Mouse (Mus musculus) gonadal fat pad, adult 2 months (tissue): ENCODE data around the gene Far1. TPM values are rescaled to one million over a fixed set of nuclear protein-coding genes. Genes with fewer than 3 reads are reported as not detected.

Source experiments
- DNase-seq: peaks from one replicate; pipeline ENCODE4 v3.0.0-alpha.2; 2012; ENCODE audit warnings: low read depth
- polyA plus RNA-seq: library from polyadenylated mRNA; depleted of rRNA; stranded (reverse); fragments of >200 nt; gene quantifications from 2 replicates; pipeline ENCODE4 v1.2.3, GENCODE M21; 2012; rRNA removed

Far1 gene
- polyA plus RNA-seq, result 19.1 and 23.1 TPM in 2 replicates

DNA sequence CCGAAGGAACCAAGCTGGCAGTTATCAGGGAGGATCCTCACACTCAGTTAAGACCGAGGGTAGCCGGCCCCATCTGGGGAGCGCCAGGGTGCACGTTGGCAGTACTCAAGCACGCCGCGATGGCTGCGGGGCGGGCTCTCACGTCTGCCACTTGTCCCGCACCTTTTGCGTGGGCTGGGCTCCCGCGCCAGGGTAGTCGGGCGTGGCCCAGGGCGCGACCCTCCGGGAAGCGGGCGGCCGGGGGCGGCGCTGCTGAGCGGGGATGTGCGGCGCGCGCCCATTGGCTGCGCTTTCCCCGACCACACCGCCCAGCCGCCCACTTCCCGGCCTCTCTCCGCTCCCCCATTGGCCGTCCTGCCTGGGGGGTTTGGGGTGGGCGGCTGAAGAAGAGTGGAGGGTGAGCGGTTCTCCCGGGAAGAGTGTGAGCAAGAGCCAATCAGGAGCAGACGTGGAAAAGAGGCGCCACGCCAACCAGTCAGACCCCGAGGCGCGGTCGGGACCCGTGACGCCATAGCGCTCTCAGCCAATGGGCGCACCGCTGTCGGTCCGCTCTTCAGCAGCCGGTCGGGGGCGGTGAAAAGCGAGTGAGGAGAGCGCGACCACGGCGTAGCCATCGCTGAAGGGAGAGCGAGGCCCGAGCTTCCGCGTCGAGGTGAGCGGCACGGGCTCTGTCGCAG, at the start of gene Far1:
Gene Far1, plus strand, starts transcription at position 549 of the 677 bp plus-strand sequence.
- no peak for DNase-seq

DNA sequence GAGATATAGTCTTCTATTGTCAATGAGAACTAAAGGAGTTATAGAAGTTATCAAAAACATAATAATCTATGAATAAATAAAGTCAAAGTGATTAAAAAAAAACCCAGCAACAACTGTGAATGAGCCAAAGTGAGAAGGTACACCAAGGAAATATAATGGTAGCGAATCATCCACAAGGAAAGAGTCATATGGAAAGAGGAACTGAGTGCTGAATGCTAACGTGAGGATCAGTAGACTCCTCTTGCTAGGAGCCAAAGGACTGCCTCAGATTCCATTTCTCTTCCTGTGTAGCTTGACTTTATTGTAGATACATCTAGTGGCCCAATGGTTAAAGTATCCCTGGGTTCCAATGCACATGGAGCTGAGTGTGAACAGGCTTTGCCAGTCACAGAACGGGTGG, 45.3 kb upstream of the Far1 start:
- no peak for DNase-seq

DNA sequence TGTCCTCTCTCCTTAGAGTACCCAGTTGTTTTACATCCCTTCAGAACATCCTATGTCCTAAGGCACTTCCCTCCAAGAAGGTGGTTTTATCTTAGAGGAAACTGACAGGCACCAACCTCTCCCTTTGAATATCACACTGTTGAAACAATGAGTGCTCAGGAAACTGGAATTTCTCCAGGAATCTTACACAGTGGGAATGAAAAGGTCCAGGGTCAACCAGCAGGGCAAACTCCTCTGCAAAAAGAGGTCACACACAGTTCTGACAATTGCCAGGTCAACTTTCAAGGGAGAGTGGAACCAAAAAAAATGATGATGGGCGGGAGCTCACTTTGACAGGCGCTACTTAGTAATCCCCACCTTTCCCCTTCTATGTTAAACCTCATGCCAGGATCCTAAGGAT, 43.0 kb upstream of the Far1 start:
- DNase-seq, result no peak

DNA sequence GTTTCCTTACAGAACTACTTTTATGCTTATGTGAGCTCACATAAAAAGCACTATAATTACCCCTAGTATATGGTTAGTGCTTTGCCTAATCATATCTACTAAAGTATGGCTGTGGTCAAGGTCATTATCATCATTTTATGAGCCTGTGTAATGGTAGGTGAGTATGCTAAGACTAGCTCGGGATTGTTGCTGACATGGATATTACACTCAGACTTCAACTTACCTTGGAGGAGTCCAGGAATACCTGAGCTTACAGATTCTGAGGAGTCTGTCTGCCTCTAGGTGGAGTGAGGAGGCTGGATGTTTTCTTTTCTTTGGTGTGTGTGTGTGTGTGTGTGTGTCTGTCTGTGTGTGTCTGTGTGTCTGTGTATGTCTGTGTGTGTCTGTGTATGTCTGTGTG, 42.0 kb upstream of the Far1 start:
- no peak for DNase-seq

DNA sequence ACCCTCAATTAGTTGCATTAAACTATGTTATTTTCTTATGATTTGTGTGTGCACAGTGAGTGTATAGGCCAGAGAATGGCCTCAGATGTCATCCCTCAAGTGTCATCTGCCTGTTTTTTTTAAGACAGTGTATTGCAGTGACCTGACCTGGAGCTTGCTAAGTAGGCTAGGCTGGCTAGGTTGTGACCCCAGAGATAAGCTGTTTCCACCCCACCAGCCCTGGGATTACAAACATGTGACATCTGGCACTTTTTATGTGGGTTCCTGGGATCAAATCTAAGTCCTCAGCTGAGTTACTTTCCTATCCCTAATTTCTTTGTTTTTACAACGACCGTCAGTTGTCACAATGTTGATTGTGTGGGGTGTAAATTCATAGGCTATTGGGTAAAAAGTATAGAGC, 17.8 kb upstream of the Far1 start:
- no peak for DNase-seq

DNA sequence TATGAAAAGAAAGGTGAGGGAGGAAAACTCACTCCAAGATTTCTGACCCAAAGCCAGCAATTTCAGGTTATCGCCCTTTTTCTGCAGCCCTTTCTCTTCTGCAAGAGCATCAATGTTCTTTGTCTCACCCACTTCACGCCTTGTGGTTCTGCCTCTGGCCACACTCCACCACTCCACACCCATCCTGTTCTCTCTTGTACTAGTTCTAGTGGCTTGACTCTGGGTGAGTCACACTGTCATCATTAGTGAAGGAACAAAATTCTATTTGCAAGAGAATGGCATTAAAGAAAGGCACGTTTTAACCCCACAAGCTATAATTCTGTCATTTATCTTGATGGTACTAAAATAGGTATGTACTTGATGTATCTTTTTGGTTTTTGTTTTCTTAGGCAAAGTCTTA, 15.2 kb upstream of the Far1 start:
- DNase-seq, result no peak

DNA sequence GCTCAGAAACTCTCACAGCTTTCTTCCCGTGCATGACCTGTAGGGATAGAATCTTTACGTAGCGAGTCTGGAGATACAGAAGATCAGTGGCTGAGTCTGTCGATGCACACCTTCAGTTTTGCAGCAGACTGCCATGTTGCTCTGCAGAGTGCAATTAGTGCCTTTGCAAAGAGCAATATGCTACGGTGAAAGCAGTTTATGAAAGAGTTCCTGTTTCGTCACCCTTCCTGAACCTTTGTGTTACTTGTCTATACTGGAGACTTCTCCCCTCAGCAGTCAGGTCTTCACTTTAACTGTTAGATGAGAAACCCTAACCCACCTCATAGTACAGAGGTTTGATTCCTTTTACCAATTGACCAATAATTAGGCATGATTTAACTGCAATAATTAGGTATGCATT, 13.8 kb upstream of the Far1 start:
- no peak for DNase-seq

DNA sequence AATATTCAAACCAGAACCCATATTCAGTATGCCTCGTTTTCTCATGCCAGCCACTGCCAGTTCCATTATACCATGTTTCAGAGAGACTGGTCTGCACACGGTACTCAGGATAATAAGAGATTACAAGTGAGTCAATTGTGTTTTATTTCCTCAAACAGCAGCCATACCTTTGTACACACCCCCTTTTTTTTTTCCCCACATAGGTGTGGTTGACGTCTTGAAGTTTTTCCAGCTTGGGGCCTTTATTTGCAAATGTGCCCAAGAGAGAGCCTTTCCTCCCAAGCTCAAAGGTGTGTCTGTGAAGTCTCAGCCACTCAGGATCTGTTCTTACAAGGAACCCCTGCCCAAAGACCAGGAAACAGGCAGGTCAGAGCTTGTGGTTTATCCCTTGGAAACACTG, 11.2 kb upstream of the Far1 start:
- no peak for DNase-seq

DNA sequence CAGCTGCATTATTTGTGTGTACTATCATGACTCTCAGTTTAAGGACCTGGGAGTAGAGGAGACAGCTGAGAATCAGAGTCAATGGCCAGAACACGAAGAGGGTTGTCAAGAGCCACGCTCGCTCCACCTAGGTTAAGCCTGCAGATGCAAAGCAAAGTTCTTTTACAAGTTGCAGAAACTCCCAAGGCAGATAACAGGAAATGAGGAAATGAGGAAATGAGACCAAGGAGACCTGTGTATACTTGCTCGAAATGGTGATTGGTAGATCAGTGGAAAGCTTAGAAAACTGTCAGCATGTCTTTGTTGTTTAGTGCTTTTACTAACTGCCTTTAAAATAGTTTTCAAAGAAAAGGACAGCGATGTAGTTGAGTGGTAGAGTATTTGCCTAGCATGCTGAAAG, 8.6 kb upstream of the Far1 start:
- no peak for DNase-seq

DNA sequence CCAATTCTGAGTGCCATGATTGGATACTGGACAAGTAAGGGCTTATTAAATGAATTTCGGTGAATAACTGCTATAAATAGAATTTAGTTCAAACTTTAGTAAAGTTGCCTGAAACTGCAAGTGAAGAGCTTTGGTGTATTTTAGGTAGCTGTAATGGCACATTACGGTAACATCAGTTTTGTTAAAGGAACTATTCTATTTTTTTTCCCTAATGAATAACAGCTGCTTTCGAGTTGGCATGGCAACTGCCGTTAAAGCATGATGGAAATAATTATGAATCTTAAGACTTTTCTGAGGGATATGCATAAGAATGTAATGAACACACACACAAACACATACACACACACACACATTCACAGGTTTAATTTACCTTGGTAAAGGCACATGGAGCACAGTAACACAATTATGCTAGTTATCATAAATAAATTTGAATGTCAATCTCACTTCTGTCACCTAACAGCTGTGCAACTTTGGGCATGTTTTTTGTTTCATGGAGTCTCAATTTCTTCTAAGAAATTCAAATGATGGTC, 8.1 kb upstream of the Far1 start:
- DNase-seq, result no peak

DNA sequence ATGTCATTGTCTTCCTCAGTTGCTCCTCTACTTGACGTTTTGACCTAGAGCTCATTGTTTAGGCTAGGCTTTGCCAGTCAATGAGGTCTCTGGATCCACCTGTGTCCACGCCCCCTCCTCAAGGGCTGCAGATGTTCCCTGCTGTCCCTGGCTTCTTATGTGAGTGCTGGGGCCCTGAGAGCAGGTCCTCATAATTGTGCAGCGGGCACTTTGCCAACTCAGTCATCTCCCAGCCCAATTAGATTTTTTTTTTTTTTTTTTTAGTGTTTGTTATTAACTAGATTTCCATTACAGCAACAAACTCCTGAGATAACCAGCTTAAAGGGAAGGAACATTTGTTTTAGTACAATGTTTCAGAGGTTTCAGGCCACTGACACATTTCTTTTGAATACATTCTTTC, 5.8 kb upstream of the Far1 start:
- DNase-seq, result no peak

DNA sequence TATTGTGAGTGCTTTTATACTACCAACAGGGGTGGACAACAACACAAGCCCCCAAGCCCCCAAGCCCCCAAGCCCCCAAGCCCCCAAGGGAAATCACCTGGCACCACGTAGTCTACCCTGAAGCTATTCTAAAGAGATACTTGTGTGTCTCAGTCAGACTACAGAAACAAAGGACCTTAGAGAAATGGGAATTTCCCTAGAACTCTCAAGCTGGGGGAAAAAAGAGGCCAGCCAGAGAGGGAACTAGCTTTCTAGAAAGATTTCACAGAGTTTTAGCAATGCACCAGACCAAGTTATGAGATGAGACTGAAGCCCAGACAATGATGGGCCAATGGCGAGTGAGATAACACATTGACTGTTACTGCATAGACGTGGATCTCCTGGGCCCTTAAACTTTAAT, 2.2 kb upstream of the Far1 start:
- no peak for DNase-seq

DNA sequence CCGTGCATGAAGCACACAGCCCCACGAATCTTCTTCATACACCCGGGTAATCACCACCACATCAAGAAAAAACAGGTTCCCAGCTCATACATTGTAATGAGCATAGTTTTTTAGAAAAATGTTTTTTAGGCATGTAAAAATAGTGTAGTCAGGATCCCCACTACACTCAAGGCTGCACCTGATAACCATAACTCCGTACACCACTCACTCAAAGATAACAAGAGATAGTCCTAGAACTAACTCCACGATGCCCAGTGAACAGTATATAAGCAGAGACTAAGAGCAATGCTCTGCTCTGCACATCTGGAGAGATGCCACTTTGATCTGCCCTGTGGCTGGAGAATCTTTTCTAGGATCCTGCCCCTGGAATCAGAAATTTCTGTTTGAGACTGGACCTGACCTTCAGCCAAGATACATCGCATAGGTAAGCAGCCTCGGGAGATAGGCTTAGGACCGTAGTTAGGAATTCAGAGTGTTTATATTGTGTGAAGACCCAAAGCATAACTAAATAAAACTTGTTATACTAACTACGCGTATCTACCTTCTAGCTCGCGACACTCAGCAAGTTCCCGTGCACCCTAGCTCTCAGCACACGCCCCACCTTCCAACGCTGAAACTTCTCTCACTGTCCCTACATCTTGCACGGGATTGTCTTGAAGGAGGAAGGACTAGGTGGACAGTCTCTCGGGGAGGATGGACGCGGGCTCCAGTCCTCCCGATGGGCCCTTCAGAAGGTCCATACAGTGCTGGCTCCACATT, 928 bp upstream of the Far1 start:
- no peak for DNase-seq

DNA sequence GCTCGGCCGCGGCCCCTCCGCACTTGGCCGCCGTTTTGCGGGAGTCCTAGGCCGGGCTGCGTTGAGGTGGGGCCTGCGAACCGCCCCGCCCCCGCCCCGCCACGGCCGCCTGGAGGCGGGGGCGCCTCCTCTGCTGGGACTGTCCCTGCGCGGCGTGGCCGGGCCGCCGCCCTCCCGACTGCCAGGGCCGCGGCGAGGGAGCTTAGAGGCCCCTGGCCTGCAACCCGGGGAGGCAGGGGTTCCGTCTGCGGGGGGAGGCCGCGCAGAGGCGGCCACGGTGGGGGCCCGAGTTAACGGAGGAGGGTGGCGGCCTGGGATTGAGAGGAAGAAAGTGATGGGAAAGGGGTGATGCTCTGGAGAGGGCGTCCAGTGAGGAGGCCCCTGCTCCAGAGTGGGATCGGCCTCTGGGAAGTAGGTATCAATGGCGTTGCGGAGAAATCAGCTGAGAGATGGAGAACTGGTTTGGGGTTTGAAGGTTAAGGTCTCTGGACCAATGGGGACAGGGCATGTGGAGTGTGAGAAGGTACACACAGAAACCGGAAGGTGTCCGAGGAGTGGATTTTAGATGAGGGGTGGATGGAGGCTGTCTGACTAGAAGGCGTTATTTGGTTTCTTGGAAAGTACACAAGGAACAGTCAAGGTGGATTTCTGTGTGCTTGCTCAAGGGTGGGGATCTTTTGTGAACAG, 472 bp downstream of the Far1 start:
- no peak for DNase-seq

DNA sequence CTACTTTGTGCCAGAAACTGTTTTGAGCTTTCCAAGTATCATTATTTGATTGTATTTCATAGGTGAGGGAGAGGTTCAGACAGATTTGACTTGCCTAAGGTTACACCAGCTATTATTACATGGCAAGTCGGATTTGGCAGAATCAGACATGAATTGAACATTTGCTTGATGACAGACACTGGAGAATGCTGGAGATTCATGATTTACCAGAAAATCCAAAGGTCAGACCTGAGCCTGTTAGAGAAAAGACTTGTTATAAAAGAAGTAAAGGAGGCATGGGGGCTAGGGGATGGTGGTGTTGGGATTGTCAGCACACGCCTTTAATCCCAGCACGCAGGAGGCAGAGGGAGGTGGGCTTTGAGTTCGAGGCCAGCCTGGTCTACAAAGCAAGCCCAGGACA, 2.2 kb downstream of the Far1 start:
- no peak for DNase-seq

DNA sequence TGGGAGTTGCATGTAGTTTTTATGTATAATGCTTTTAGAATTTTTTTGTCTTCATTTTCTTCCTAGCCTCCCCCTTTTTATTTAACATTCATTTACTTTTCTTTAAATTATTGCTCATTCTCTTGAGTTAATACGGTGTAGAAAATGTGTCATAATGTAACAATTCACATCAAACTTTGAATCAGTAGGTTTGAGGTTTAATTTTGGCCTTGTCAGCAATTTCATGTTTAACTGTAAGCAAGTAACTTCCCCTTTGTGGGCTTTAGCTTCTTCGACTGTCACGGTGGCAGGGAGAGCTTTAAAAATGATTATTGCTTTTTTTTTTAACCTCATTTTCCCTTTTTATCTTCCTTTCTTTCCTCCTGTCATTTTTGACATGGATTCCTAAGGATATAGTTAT, 4.8 kb downstream of the Far1 start:
- no peak for DNase-seq

DNA sequence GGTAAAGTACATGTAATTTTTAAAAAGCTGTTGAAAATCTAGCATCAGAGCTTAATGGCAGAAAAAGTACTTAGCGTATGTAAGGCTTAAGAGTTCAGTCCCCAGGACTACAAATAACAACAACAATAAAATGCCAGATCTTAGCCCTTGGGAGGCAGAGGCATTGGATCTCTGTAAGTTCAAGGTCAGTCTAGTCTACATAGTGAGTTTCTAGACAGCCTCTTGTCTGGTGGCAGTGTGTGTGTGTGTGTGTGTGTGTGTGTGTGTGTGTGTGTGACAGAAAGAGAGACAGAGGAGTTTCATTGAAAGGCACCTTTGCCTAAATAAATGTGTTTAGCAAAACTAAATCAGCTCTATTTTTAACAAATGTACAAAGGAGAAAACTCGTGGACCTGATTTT, 5.3 kb downstream of the Far1 start:
- DNase-seq, result no peak

DNA sequence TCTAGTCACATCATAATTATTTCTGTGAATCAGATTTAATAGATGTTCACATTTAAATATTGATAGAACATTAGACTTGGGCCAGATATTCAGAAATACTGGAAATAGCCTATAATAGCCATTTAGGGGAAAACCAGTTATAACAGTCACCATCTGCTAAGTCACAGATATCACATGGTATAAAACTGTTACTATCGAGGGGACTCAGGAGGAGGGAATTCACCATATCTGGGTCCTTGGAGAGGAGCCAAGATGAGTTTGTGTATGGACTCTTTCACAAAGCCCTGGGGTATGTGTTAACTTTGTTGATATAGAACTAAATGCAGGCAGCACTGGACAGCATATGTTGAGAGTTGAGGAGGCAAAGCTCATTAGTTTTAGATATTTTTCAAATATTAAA, 29.5 kb downstream of the Far1 start:
- no peak for DNase-seq

DNA sequence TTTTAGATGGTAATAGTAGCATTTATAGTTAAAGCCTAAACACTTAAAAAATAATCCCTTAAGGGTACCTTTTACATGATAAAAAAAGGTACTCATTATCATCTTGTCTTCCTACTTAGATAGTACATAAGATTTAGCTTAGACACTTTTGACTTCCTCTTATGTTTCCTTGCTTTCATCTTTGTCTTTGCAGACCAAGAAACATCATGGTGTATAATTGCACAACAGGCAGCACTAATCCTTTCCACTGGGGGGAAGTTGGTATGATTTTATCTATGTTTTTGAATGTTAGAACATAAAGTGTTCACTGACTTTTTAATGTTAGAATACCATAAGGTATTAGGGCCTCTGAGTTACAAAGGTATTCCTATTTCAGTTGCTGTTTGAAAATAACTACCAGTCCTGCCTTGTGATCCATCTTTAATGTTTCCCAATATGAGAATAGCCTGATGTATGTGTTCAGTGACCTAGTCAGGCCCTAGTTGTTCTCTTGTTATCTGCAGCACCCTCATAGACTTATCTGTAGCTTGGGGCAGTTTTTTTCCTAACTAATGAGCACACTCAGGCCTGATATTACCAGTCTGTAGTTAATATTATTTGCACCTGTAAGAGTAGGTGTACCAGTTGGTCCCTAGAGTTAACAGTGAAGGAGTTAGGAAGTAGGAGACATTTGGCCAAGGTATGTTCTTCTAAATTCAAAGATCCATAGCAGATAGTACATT, 38.3 kb downstream of the Far1 start:
- DNase-seq, result no peak

DNA sequence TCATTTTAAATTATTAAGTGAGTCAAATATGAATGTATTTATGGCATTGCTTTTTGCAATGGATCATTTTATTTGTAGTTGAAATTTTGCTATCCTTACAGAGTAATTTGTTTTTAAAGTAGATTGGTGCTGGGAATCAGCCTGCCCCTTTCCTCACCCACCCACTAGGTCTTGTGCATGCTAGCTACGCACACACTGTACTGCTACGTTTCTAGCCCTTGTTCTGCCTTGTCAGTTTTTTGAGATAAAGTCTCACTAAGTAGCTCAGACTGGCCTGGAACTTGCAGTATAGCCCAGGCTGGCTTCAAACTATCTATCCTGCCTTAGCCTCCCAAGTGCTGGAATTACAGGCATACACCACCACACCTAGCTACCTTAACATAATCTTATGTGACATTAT, 38.9 kb downstream of the Far1 start:
- DNase-seq, result no peak

DNA sequence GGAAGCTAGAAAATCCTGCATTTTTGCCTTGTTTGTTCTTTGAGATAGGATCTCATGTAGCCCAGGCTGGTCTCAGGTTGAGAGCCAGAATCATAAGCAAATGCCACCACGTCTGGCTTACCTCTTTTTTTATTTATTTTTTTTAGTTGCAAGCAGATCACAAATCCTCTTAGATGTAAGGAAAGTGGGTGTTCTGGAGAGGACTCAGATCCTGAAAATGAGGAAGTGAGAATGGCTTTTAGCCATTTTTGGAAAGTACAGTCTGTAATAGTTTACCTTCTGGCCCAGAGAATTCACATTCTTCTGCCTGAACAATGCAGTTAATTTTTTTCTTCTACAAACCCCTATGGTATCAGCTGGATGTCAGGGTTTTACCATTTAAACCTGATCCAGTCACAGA, 42.5 kb downstream of the Far1 start:
- no peak for DNase-seq

DNA sequence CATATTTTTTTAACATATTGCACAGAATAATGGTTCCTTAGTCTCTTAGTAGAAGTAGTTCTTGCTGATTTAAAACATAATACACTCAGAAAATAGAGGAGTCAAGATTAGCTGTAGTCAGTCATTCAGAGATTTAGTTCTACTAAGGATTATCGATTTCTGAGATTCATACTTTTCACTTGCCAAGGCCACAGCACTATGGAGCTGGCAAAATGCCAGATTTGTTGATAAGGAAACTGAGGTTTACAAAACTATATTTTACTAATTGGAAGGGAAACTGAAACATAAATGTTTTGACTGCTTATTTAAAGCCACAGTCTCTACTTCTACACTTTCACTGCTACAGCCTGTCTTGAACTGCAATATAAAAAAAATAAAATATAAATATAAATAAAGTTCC, 53.3 kb downstream of the Far1 start:
- DNase-seq, result no peak
